Mouse (Mus musculus) left cerebral cortex, postnatal 14 days (tissue): Measurements from ENCODE around the gene Sgsm3. TPM values are rescaled to one million over a fixed set of nuclear protein-coding genes. Genes with fewer than 3 reads are reported as not detected.

Experiments used
- DNase-seq, 2 experiments: peaks; one replicate each; pipeline ENCODE4 v3.0.0; 2021 to 2022; ENCODE audit warnings: low spot score in 2 of 2, mixed read lengths in 1 of 2
- intact Hi-C: fragments of 180-260 bp; cut with DNase I; formaldehyde crosslinking; loops from one replicate; pipeline ENCODE4 v1.15.1; 2025
- total RNA-seq, 2 experiments: library from RNA; stranded (reverse); gene quantifications; 2 replicates each; pipeline ENCODE4 v1.2.3; 2021

Sgsm3 gene
- total RNA-seq, 2 experiments from 2014 or later: 82.2 to 100 TPM

DNA sequence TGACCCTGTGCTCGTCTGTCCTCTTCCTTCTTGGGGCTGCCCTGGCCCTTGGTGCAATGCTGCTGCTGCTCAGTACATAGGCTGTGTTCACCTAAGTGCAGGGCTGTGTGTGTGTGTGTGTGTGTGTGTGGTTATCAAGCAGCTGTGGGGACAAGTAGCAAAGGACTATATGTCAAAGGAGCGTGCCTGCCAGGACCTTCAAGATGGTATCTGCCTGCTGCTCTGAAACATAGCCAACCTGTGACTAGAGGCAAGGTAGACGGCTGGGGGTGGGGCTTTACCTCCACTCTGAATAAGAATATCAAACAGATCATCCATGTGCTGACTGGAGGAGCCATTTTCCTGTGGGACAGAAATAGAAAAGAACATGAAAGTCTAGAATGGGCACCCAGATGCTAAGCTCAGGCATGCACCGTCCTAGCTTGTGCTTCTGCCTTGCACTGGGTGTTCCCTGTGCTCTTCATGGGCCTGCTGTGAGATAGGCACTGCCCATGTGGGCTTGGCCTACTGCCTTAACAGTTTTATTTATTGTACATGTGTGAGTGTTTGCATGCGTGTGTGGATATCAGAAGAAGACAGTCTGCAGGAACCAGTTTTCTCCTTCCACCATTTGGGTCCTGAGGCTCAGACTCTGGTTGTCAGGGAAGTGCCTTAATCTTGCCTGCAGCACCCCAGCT, 37.6 kb downstream of the Sgsm3 start:
- intact Hi-C loops: no loop called here

DNA sequence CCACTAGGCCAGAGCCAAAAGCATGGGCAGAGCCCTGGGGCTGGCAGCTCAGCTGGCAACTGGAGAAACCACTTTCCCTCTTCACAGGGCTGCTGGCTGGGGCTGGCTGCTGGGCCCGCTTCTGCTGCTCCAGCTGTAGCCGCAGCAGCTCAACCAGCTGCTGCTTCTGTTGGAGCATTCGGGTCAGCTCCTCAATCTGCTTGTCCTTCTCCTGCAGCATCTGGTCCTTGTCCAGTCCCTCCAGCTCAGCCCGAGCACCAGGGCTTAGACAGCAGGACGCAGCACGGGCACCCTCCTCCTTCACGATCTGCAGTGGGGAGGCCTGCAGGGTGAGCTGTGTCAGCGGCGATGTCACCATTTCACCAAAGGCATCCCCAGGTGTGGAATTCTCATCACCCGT, 38.9 kb downstream of the Sgsm3 start:
- intact Hi-C loops: no loop called here
- no peak for DNase-seq

More for the DNA sequence above, 37.6 kb downstream of the Sgsm3 start:
- peak in 1 of 2 experiments; percentile 63 for DNase-seq

DNA sequence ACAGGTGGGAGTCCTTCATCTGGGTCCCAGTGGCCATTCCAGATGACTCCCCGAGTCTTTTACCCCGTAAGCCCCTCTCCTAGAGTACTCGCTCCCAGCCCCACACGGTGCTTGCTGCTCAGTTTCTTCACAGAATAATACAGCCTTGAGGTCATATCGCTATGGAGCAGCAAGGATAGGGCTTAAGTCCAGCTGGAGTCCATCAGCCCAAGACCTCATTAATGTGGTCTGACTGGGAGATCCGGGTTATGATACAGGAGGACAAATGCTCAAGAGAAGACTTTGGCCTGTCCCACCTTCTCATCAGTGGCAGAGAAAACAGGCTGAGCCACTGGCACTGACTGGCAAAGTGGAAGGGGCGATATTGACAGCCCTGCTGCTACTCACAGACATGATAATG, 39.7 kb downstream of the Sgsm3 start:
- intact Hi-C loops: no loop called here
- DNase-seq: no peak

DNA sequence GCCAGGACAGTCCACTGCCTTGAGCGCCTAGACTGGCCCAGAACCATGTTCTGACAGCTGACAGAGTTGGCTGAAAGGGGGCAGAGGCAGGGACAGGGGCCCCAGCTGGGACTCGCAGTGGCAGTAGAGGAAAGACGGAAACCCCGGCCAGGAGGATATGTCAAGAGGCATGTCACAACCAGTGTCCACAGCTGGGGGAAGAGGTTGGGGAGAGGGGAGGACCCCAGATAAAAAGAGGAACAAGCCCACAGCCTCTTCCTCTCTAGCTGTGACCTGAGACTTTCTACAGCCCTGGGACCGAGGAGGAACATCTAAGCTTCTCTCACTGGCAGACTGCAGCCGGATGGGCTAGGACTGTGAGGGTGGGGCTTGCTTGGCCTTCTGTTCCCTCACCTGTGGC, 43.8 kb downstream of the Sgsm3 start:
- no peak for DNase-seq
- intact Hi-C loops: loop anchor here (10.0 kb wide), 1 partner anchor 263 kb away; no protein-coding TSS in a partner anchor

DNA sequence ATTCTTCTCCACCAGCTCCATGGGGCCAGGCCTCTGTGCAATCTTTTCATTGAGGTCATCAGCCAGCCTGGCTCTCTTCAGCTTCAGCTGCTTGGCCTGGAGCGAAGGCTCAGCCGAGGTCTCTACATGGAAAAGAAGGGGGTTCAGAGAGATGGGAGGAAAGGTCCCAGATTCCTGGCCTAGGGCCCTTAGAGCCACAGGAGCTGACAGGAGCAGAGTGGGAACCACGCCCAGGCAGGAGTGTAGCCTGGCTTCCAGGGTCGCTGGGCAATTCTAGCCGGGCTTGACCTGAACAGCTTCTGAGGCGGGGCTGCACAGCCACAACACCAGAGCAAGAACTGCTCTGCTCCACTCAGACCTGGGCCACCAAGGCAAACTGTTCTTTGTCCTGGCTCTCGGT, 44.9 kb downstream of the Sgsm3 start:
- intact Hi-C loops: loop anchor here (10.0 kb wide), 1 partner anchor 262 kb away; no protein-coding TSS in a partner anchor
- DNase-seq: no peak

DNA sequence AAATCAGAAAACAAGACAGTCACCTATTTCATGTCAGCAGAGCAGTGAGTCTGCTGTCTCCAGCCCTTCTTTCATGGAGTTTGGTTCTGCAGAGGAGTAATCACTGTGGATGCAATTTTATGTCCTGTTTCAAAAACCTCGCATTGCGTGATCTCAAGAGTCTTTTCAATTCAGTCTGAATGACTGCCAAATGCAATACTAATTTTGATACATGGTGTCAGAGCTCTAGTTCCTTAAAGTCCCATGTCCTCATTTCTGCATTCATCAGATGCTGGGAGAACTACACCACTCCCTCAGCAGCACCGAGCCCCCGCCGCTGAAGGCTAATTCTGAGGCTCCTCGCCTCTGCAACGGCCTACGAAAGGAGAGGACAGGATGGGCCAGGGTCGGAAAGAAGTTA, 46.3 kb downstream of the Sgsm3 start:
- intact Hi-C loops: loop anchor here (10.0 kb wide), 1 partner anchor 261 kb away; no protein-coding TSS in a partner anchor
- DNase-seq: no peak

DNA sequence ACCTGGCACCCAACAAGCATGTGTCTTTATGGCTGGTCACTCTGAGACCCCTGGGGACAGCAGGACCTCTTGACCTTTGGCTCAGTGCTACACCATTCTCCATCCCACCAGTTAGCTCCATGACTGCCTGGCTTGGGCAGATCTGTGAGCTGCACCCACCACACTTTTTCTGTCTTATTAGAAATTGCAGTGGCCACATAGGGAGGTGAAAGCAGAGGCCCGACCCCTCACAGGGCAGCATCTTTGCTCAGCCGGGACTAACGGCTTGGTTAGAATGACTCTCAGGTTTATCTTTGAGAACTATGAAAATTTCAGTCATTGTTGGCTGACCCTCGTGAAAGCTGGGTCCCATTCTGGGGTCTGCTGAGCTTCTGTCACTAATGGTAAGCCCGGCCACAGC, 49.3 kb downstream of the Sgsm3 start:
- intact Hi-C loops: loop anchor here (5.0 to 10.0 kb wide), 3 partner anchors 35 to 258 kb away; no protein-coding TSS in a partner anchor
- DNase-seq: no peak

DNA sequence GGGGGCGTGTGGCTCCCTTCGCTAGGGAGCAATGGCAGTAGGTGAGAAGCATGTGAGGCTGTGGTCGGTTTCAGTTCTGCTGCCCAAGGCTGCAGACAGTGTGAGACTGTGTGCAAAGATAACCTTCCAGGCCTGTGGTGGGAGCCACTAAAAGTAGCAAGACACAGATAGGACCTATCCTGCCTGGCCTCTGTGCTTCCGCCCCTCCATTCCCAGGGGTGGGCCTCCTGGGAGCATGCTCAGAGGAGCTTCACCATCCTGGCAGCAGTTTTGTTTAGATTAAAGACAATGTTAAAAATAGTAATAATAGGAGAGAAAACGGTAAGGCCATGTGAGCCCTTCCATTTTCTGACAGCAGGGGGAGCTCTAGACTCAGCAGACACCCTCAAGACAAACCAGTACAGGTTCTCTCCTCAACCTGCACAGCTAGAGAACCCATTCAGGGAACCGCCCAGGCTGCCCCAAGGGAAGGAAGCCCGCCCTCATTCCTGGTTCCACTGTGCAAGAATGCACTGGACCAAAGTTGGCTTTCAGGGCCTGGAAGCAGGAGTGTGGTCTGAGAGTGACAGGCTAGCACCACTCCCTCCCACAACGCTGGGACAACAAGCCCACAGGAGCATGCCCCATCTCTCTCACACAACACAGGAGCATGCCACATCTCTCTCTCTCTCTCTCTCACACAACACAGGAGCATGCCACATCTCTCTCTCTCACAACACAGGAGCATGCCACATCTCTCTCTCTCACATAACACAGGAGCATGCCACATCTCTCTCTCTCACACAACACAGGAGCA, 50.0 kb downstream of the Sgsm3 start:
- intact Hi-C loops: loop anchor here (5.0 to 10.0 kb wide), 3 partner anchors 35 to 257 kb away; no protein-coding TSS in a partner anchor
- DNase-seq: peak; percentile 88 to 89

DNA sequence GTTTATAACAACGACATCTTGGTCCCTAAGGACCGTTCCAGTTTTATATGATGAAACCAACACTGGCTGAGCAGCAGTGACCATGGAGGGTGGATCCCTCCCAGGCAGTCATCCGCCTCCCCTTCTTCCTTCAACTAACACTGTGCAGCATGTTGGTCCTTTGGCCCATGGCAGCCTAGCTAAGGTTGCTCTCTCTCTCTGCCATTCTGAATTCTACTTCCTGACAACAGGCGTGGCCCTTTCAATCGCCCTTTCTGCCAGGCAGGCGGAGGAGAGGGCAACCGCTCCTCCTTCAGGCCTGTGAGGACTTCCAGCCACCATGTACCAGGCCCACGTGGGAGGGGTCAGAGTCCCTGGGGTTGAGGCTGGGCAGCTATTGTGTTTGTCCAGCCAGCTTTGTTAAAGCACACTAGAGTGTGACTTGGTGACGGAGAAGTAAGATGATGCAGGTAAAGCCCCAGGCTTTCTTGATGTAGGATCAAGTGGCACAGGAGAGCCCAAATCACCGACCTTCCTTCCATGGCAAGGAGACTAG, 53.4 kb downstream of the Sgsm3 start:
- DNase-seq: no peak
- intact Hi-C loops: no loop called here

DNA sequence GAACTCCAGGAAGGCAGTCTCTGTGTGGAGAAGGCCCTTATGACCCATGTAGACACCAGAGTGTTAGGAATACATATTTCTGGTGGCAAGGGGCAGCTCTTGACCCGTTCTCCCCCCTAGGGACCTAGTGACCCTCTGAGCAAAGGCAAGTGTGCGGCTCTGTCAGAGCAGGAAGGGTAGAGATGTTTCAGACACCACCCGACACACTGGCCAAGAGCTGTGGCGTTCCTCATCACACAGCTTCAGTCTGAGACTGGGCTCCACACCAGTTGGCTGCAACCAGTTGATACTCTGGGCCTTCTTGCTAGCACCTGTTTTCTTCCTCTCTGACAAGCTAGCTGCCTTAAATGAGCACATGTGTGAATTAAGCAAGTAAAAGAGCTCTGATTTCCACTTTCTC, 54.0 kb downstream of the Sgsm3 start:
- no peak for DNase-seq
- intact Hi-C loops: no loop called here

DNA sequence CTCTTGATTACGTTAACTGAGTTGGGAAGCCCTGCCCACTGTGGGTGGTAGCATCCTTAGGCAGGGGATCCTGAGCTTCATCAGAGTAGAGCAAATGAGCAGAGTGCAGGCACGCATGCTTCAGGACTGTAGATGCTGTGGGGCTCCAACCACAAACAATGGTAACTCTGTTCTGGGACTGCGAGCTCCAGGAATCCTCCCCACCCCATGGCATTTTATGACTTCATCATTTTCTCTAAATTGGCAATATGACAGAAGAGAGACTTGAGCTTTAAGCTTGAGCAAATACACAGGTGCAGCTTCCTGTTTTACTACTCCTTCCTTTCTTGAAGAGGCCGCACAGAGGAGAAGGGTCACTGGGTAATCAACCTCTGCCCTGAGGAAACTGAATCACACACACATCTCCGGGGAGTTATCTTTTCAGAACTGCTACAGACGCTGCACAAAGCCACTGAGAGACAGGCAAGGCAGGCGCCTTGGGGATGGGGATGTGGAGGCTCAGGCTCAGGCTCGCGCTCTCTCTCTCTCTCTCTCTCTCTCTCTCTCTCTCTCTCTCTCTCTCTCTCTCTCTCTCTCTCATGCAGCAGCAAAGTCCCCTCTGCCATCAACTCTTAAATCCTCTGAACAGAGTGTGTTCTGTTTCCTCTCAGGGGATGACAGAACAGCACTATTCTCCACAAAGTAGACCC, 55.5 kb downstream of the Sgsm3 start:
- no peak for DNase-seq
- intact Hi-C loops: no loop called here

DNA sequence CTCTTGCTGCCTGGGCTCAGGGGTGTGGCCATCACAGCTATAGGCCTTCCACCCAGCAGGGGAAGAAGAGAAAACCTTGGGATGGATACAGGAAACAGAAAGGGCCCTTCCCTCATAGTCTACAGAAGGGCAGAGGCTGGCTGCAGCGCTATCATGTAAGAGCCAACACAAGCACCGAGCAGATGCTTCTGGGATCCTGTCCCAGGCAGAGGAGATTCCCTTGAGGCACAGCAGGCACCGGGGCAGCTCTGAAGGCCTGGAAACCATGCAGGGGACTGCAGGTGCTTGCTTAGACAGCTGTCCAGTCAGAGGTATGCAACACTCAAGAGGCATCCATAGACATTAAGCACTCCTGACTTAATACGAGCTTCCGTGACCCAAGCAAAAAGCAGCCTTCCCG, 56.6 kb downstream of the Sgsm3 start:
- DNase-seq: no peak
- intact Hi-C loops: no loop called here

DNA sequence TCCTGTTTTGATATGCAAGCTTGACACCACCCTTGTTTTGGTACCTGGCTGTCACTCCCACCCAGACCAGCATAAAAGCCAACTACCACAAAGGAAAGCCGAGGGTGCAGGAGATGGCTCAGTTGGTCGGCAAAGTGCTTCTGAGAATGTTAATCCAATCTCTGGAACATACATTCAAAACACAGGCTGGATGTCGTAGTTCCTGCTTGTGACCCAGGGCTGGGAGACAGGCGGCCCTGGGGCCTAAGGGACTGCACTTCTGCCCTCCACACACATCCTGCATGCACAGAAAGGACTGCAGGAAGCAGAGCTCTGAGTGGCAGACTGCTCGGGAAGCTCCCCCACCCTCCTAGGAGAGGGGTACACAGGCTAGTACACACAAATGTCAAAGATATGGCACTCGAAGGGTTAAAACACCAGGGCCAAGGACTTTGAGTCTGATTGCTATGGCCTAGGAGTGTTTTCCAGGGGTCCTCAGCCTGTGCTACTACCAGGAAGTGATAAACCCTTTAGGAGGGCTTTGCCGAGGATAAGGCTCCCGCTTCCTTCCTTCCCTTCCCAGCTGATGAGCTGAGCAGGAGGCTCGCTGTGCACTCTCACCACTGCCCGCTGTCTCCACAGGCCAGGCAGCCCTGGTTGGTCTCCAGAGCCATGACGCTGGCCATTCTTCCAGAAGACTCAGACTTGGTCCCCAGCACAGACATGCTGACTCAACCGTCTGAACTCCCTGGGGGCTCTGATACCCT, 58.0 kb downstream of the Sgsm3 start:
- DNase-seq: no peak
- intact Hi-C loops: no loop called here

DNA sequence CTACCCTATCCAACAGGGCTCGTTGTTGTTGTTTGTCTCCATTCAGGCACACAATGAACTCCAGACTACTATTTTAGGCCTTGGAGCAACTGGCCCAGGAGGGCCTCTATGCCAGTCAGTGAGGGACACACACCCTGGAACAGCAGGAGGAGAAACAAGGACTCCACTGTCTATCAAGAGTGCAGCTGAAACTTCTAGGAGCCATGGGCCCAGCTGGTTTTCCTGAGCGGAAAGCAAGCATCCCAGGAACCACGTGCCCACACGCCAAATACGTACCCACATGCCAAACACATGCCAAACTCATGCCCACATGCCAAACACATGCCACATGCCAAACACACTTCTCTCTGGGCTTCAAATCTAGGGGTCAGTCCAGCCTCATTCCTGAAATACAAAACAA, 60.9 kb downstream of the Sgsm3 start:
- intact Hi-C loops: no loop called here
- DNase-seq: no peak

DNA sequence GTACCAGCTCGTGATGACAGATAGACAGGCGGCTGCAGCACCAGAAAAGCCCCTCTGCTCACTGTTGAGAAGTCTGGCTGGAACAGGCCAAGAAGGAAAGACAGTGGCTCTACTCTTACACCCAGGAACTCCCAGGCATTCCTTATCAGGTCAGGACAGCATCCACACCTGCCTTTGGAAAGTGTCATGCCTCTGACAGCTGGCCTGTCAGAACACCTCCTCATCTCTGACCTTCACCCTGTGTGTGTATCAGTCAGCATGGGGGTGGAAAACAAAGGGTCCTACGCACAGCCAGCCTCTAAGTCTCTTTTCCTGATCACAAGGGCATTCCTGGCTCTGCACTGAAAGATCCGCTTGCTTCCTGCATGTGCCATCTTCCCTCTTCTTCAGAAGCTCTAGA, 64.2 kb downstream of the Sgsm3 start:
- intact Hi-C loops: no loop called here
- DNase-seq: no peak

DNA sequence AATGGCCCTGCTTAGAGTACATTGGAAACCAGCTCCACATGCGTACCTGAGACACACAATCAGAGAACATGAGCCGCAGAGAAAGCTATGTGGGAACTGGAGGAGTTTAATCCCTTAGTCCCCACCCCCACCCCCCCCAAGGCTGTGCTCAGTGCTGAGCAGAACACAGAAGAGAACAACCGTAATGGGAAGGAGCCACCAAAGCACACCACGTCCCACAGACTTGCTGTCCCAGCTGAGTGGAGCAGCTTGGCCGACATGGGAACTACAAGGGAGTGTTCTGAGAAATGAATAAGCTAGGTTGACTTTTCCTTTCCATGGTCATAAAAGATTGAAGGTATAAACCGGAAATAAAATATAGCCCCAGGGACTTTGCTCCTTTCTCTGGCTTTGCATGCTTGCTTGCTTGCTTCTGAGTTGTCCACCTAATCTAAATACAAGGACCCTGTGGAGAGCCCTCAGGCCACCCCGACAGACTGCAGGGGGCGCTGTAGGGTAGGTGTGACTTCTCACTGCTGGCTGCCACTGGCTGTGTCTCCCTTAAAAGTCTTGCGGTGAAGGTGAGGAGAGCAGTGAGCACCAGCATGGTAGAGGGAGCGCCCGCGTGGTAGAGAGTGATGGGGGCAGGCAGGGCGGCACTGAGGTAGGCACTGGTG, 64.8 kb downstream of the Sgsm3 start:
- no peak for DNase-seq
- intact Hi-C loops: no loop called here

DNA sequence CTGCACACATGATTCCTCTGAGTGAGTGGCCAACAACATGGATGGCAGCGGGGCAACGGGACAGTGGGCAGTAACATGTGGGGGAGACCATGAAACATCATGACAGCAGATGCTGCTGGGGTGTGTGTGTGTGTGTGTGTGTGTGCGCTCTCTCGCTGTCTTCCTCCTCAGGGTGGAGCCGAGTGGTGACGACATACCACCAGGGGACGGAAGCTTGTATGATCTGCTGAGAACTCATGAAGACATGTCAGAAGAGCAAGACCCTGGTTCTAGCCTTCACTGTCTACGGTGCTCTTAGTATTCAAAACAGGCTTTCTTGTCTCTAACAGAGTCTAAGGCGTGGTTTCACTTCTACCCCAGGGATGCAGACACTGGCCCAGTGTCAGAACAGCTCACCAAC, 66.9 kb downstream of the Sgsm3 start:
- no peak for DNase-seq
- intact Hi-C loops: no loop called here

DNA sequence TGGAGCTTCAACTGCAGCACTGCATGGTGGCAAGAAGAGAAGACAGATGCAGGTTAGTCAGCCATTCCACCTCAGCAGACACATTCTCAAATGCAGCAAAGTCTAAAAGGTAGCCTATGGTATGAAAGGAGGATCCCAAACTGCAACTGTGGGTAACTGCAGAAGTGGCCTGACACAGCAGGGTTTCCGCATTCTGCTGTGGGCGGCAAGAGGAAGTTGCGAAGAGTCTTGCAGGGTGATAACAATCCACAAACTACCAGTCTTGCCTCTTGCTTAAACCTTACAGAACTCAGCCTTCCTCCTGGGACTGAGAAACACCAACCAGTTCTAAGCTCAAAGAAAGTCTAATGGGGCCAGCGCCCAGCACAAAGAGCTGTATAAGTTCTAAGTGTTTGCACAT, 67.8 kb downstream of the Sgsm3 start:
- intact Hi-C loops: no loop called here
- no peak for DNase-seq

DNA sequence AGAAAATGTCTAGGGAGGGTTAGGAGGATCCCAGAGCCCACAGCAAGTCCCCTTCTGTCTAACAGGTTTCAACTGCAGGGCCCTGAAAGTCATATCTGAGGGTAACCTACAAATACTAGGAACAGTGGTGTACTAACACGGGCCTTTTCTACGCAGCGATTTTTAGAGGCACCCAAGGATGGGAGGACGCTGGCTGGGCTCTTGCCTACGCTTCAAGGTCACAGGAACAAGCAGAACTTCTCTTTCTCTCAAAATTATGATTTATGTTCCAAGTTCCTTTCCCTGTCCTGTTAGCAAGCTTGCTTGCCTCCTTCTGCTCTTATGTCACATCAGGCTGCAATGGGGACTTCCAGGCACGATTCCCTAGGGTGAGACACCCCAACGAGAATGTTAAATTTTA, 68.5 kb downstream of the Sgsm3 start:
- no peak for DNase-seq
- intact Hi-C loops: no loop called here
